Mouse (Mus musculus): Measurements from ENCODE around the gene Etv6.
"Not testable (repeated sequence)": the region's sequence is repeated elsewhere in the genome, so short reads cannot be mapped to it uniquely, and the experiment has no call there.

Etv6 gene

DNA sequence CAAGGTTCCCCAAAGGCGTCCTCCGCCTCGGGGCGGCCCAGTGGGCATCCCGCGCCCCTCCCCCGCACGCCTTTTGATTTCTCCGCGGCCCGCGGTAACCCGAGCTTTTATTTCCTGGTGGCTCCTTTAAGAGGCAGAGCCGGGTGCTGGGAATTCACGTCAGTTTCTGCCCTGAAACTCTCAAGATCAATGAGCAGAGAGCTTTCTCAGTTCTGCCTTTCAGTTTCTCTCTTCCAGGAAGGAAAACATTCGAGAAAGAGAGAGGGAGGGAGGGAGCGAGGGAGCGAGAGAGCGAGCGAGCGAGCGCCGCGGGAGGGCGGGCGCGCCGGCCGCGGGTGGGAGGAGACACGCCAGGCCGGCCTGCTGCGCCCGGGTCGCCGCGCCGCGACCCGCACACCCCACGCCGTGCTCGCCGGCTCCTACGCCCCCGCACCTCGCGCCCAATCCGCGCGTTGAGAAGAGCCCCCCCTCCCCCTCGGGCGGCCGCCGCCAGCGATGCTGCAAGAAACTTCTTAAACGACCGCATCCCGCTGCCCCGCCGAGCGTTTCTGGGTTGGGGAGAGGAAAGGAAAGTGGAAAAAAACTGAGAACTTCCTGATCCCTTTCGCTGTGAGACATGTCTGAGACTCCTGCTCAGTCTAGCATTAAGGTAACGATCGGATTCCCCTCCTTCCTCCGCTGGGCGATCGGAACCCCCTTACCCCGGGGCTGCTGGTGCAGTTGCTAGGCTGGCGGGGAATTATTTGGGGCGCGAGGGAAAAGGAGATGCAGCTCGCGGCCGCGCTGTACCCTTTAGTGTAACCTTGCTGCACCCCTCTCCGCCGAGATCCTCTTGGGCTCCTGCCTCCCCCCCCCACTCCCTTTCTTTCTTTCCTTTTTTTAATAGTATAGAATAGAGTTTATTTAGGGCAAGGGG, at the start of gene Etv6:
Gene Etv6, plus strand, starts transcription at position 211 of the 916 bp plus-strand sequence.
- peak; percentile 61 for DNase-seq (ENCODE audit: low read depth, low spot score)

DNA sequence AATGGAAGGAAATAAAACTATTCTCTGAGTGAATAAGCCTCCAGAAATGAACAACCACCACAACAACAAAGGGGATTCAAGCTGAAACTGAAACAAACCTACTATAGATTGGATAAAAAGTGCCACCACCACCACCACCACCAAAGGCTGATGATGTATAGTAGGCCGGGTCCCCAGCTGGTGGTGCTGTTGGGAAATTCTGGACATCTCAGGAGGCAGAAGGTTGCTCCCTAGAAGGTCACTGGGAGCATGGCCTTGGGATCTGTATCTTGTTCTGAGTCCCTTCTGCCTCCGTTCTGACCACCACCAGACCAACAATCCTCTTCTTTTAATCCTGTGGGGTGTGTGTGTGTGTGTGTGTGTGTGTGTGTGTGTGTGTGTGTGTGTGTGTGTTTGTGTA, 49.3 kb upstream of the Etv6 start:
- DNase-seq (ENCODE audit: low read depth, low spot score): no peak

DNA sequence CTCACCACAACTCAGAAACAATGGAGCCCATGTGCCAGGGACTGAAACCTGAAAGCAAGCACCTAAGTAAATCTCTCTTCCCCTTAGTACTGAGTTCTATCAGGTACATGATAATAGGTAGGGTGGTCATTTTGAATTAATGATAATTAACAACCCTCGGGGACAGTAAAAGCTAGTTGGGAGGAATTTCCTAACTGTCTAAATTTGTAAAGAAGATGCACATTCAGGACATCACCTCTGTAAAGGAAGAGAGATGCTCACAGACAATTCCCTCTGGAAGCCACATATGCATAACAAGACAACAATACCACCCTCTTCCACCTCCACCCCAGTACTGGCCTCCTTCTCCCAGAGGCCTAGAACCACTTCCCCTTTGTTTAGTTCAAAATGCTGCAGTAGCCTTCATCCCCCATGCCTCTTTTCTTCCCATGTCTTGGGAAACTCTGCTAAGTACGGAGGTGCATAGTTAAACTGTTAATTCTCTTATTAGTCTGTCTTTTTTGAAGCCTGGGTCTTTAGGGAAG, 48.4 kb upstream of the Etv6 start:
- no peak for DNase-seq (ENCODE audit: low read depth, low spot score)

DNA sequence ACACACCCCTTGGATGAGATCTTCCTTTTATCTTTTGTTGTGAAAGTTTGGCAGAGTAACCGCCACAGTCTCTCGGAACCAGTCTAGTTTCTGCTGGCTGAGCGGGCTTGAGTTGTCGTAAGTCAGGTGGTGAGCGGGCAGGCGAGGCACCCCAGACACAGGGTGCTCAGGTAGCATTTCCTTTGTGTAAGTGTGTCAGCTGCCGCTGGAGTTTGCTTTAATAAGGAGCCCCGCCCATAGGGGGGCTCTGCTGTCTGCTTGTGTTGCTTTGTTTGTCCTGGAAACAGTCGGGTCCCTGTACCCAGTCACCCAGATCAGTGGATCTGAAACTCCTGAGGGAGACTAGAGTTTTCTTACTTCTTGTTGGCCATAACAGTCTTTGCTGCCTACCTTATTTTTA, 47.5 kb upstream of the Etv6 start:
- no peak for DNase-seq (ENCODE audit: low read depth, low spot score)

DNA sequence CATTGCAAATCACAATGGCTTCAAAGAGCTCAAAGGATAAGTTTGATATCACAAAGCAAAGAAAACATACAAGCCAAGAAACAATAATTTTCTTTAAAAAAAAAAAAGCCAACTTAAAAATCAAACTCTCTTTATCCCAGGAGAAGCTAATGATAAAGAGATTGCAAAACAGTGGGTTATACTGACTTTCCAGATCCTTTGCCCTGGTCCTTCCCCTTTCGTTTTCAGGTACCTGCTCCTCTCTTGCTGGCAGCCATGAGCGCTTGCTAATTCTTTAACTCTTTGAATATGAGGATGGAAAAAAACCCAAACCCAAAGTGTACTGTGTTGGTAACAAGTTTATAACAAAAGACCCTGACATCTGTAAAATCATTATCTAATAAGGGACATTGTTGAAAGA, 38.0 kb upstream of the Etv6 start:
- no peak for DNase-seq (ENCODE audit: low read depth, low spot score)

DNA sequence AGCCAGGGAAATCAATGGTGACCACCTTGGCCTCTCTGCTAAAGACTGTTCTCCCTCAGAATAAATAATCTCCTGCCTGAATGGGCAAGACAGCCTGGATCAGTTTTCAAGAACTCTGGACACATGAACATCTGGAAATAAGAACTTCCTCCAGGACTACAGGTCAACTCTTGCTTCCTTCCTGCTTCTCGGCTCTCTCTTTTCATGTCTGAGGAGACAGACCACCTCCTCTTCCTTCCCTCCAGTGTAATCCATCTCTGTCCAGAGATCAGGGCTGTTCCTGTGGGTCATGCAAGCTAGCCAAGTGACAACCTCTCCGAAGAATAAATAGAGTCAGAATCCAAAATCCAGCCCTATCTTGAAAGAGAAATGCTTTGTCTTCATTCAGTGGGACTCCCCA, 37.6 kb upstream of the Etv6 start:
- no peak for DNase-seq (ENCODE audit: low read depth, low spot score)

DNA sequence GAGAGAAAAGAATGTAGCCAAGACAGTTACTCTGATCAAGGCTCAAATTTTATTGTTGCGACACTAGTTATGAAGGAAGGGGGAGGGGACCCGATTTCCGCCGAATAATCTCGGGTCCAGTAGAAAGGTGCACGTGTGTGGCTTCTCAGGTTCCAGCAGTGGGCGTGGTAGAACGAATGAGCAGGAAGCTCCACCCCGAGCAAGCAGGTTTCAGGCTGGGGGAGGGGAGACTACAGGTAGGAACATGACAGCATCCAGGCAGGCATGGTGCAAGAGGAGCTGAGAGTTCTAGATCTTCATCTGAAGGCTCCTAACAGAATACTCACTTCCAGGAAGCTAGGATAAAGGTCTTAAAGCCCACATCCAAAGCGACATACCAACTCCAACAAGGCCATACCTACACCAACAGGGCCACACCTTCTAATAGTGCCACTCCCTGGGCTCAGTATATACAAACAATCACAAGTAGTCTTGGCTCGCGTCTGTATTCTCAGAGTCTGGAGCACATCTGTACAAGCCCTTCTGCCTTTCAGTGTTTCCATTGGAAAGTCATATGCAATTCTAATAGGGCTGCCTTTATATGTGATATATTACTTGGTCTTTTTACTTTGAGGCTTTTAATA, 20.9 kb upstream of the Etv6 start:
- DNase-seq (ENCODE audit: low read depth, low spot score): not testable (repeated sequence)

DNA sequence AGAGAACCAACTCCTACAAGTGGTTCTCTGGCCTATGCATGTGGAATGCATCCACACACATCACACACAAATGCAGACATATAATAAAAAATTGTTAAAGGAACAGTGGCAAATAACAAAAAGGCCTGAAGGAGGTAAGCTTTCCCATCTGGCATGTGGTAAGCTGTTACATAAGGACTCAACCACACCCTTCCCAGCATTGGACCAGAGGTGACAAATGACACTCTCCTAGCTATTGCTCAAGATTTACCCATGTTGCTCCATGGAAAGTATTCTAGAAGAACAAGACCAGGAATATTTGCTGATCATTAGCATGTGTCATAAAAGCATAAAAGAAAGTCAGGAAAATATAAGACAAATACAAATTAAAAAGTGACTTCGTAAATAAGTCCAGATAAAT, 16.7 kb upstream of the Etv6 start:
- no peak for DNase-seq (ENCODE audit: low read depth, low spot score)

DNA sequence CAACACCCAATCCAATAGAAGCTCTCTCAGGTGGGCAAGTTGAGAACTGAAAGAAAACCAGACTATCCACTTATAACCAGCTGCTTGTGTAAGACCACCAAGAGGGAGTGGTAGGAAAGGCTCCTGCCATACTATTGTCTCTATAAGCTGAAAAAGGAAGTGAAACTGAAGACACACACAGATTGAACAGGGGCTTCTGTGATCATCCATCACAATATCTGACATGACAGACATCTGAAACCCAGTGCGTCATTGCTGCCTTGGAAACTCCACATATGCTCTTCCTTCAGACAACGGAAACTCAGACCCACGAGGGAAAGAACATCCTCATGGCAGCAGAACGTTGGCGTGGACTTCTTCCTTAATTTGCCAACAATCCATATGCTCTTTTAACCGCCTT, 14.7 kb upstream of the Etv6 start:
- no peak for DNase-seq (ENCODE audit: low read depth, low spot score)

DNA sequence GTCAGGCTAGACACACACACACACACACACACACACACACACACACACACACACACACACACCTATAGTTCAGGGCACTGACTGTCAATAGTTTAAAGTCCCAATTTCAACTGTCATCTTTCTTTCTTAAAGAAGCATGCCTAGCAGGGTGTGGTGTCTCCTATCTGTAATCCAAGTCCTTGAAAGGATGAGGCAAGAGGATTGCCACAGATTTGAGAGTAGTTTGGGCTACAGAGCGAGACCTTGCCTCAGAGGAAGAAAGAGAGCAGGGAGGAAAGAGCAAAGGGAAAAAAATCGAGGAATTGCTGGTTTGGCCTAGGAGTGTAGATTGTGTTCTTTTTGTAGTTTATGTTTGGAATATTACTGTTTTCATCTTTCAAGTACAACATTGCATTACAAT, 9.2 kb upstream of the Etv6 start:
- DNase-seq (ENCODE audit: low read depth, low spot score): no peak

DNA sequence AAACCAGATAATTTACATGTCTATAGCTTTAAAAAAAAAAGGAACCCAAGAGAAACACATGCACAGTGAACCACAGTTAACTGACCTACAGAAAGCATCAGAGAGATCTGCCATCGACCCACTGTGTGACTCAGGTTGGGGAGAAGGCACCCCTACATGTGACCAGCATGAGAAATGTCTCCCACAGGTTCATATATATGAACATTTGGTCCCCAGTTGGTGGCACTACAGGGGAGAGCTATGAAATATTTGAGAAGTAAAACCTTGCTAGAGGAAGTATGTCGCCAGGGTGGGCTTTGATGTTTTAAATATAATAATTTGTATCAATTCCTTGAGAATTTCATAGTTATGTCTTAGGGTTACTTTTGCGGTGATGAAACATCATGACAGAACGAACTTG, 8.5 kb upstream of the Etv6 start:
- DNase-seq (ENCODE audit: low read depth, low spot score): no peak

DNA sequence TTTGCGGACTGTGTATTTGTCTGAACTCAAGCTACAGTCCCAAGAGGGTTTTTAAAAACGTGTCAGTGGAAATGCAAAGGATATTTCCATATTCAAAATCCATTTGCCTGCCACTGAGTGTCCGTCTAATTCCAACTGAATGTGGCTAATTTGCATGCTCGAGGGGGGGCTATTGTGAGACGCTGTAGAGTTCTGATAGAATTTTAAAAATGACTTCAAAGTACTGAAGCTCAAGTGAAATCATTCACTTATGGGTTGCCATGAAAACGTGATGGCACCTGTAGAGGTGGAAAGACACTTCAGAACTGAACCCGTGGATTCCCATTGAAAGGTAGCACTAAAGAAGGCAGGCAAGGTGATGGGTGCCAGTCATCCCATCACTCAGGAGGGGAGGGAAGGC, 3.0 kb upstream of the Etv6 start:
- DNase-seq (ENCODE audit: low read depth, low spot score): no peak

DNA sequence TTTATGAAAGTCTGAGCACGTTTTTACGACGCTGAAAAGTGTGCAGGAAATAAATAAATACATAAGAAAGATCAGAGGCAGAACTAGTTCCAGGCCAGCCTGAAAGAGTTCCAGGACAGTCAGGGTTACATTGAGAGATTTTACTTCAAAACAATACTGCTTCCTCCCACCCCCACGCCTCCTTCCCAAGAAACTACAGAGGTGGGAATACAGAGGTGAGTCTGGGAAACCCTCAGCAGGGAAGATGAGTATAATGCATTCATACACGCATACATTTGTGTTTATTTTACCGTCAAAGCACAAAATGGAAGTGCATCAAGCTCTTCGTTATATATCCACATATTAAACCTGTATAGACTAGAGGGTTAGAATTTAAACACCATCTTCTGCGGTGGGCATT, 1.1 kb upstream of the Etv6 start:
- no peak for DNase-seq (ENCODE audit: low read depth, low spot score)

DNA sequence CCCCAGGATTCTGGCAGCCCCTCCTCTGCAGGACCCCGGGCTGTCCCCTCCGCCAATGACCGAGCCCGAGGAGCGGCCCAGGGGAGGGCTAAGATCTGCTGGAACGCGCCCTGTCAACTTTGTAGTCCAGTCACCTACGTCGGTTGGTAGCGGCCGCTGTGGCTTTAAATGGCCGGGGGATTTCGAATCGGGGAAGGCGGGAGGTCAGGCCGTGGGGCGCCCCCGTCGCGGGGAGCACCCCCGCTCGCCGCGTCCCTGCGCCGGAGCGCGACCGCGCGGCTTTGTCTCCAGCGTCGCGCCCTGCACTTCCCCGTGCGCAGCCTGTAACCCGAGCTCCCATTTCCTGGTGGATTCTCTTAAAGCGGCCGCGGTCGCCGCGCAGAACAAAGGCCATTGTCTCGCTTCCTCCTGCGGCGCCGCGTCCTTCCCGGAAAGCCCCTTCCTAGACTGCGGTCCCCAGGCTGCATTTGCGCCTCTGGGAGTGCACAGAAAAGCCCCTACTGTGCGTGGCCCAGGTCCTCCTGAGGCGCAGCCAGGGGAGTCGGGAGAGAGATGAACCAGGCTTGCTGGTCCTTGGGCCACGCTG, 503 bp upstream of the Etv6 start:
- DNase-seq (ENCODE audit: low read depth, low spot score): peak; percentile 81

DNA sequence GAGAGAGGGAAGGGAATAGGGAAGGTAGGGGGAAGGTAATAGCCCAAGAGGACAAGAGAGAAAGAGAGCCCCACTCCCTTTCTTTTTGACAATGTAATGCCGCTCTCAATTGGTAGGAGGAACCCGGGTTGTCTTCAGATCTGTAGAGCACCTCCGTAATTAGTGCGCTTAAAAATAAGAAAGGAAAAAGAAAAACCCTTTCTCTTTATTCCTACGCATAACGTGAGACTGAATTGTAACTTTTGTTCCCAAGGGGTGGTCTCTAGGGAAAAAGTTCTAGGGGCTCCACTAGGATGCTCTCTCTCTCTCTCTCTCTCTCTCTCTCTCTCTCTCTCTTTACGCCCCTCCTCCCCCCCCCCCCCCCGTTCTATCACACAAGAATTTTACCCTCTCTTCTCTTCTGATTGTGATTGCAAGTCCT, 1.0 kb downstream of the Etv6 start:
- DNase-seq (ENCODE audit: low read depth, low spot score): no peak

DNA sequence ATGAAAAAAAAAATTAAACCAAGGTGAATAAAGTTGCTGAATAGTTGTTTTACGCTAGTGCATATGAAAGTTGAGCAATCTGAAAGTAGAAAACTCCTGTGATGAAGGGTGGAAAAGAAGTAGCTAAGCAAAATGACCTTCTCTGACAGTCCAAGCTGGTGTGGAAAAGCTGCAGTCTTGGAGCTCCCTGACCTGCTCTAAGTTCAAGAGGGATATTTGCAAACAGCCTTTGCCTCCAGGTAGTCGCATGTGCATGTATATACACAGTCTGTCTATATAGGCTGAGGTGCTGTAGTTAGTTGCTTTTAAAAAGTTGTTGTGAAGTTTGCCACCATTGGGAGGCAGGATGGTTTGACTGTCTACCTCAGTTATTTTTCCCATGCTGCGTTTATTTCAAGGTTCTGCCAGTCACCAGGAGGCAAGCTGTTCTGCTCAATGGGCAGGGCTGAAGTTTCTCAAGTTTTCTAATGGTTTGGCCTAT, 1.5 kb downstream of the Etv6 start:
- DNase-seq (ENCODE audit: low read depth, low spot score): no peak

DNA sequence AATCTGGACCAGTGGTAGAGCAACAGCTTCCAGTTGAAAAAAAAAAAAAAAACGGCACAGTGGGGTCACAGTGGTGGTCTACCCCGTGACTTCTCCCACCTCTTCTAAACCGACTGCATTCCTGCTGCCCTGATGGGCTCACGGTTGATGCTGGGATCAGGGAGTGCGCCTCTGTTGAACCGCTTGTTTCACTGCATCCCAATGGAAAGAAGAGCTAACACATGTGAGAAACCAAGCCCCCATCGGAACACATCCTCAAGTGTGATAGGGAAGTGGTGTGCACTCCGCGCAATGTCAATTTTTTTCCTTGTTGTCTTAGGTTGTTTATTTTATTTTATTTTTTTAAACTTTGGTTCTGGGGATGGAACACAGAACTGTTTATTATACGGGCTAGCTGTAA, 2.5 kb downstream of the Etv6 start:
- DNase-seq (ENCODE audit: low read depth, low spot score): no peak

DNA sequence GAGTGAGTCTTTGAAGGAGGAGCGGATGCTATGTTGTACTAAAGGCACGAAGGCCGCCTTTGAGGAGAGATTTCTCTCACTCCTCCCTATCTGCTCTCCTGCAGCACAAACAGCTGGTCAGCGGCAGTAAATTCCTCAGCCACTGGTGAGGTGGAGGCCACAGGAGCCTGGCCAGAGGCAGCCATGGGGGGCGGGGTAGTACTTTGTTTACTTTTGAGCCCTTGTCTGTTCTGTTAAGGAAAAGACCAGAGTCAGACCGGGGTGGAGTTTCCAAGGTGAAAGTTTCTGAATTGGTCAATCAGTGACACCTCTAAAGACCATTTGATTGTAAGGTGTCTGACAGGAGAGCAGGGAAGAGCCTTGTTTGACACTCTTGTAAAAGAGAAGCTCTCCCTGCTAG, 3.4 kb downstream of the Etv6 start:
- DNase-seq (ENCODE audit: low read depth, low spot score): no peak

DNA sequence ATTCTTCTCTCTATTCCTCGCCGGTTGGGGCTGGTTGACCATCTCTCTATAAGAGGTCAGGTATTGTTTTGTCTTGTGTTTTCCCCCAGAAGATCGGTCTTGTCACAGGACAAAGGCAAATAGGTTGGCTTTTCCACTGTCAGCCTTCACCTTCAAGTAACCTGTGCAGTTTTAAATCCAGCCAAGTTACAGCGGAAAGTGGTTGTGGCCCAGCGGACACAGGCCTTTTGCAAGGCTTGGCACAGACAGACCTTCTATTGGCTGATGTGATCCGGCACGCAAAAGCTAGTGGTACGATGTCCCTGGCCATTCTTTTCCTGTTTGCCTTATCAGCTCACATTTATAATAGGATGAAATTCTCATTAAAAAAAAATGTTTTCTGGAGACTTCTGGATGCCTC, 3.9 kb downstream of the Etv6 start:
- DNase-seq (ENCODE audit: low read depth, low spot score): no peak

DNA sequence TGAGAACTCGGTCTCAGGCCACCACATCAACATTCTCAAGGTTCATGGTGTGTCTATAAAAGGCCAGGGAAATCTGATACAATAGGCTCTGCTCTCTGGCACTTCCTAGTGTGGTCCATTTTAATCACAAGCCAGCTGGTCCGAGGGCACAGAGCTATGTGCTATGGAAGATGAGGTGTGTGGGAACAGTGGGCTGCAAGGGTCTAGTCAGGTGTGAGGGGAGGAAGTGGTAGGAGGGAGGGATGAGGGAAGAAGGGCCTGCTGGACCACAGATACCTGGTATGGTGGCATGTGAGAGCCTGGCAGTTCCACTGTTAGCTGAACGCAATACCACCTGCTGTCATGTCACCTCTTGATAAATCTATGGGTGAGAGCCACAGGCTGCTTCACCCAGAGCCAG, 4.8 kb downstream of the Etv6 start:
- no peak for DNase-seq (ENCODE audit: low read depth, low spot score)

DNA sequence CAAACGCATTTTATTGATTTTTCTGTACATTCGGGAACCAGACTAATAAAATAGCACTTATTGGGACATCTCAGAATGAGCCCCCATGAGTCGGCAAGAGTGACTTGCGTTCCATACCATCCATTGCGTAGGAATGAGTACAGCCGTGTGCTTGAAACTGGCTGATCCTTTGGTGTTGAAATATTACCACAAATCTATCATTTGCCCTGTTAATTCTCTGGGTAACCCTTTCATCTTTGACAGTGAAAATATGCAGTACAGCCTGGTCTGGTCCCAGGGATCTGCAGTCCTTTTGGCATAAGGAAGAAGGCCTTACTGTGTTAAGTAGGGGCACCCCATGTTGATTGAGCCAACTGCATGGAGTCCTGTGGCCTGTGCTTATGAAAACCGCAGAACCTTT, 5.8 kb downstream of the Etv6 start:
- no peak for DNase-seq (ENCODE audit: low read depth, low spot score)

DNA sequence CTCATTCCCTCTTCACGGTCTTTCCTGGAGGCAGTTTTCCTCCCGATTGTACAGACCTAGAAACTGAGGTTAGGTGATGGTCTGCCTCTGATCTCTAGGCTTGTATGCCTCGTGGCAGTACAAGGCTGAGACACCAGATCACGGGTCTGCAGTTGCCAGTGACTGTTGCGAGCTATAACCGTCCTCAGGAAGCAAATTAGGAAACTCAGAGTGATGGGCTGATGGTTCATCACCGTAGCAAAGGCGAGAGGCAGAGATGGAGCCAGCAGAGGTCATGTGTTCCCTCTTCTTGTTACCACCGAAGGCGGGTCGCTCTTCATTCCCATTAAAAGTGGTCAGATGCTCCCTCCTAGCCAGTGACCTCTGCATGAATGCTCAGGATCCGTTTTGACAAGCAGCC, 6.4 kb downstream of the Etv6 start:
- DNase-seq (ENCODE audit: low read depth, low spot score): no peak

DNA sequence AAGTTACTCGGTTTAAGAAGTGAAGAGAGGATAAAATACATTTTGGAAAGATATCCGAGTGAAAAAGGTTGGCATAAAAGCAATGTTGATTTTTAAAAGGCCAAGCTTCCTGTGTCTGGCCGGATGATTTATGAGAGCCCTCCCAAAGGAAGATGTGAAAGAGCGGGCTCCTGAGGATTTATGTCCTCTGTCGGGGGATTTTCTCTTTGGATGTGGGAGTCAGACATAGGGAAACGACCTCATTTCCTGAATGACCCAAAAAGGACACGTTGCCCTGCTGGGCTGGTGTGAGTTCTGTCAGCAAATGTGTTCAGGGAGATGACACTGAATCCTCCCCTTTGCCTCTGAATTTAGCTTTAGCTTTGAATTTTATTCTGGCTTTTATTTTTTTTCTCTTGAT, 8.0 kb downstream of the Etv6 start:
- DNase-seq (ENCODE audit: low read depth, low spot score): no peak
